Mouse (Mus musculus) ovary, postnatal 36 days (tissue): ENCODE data around the gene Xbp1.
"Not testable (repeated sequence)": the region's sequence is repeated elsewhere in the genome, so short reads cannot be mapped to it uniquely, and the experiment has no call there.

ENCODE experiments used
- DNase-seq: peaks from one replicate; pipeline ENCODE4 v3.0.0; 2022; ENCODE audit warnings: low spot score, mixed read lengths

Gene Xbp1

GRCm38 (mm10) chr11:5520412-5521265 lies at the start of gene Xbp1:
TSS of gene Xbp1 (plus strand) at chr11:5520659.
- DNase-seq: peak; percentile 98

DNA sequence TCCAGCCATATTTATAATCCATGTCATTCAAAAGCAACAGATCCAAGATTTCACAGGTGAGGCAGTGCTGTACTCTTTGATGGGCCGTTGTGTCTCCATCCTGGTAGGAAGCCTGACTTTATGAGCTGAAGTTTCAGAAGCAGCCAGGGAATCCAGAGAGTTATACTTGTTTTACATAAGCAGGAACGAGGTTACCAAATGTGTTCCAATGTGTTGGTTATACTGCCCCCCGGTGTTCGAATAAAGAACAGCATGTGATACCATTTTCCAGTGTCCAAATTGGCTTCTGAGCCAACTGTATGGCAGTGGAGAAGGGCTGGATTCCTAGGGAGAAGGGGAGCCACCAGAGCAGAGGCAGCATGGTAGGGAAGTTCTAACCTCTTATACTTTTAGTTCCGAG lies 46.3 kb upstream of the Xbp1 start:
- no peak for DNase-seq

- DNase-seq: not testable (repeated sequence)
These were observed 44.8 kb upstream of the Xbp1 start for GRCm38 (mm10) chr11:5475556-5476118.

DNA sequence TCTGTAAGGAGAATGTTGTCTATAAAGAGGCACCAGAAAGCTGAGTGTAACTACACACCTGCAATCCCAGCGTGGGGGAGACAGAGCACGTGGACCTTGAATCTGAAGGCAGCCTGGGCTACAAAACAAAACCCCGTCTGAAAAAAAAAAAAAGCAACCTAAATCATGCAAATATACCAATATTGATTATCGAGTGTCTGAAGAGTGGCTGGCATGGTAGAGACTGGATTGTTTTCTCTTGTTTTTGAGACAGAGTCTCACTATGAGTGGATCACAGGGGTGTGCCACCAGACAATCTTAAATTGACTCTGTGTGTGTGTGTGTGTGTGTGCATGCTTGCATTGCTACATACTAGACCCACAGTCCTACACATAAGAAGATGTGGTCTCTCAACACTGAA lies 43.7 kb upstream of the Xbp1 start:
- DNase-seq: no peak

GRCm38 (mm10) chr11:5478193-5478592 lies 42.3 kb upstream of the Xbp1 start:
- DNase-seq: no peak

- DNase-seq: no peak
These were observed 41.6 kb upstream of the Xbp1 start for GRCm38 (mm10) chr11:5478831-5479230.

DNA sequence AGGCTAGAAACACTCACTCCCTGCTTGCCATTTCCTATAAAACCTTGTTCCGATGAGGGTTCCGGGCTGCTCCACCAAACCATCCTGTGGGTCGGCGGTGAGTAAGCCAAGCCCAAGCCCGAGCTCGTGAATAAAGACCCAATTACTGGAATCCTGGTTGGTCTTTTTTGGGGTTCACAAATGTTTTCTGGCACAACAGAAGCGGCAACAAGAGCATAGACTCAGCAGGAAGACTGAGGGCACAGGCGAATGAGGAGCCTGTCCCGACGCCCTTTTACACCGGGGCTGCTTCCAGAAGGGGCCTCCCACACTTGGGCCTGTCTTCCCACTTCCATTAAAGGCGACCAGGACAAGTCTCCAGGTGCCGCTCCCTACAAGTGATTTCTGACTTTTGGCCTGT lies 37.9 kb upstream of the Xbp1 start:
- no peak for DNase-seq

- peak; percentile 77 for DNase-seq
These were observed 35.1 kb upstream of the Xbp1 start for GRCm38 (mm10) chr11:5485193-5486011.

- not testable (repeated sequence) for DNase-seq
These were observed 31.0 kb upstream of the Xbp1 start for GRCm38 (mm10) chr11:5489433-5489832.

- DNase-seq: no peak
These were observed 29.3 kb upstream of the Xbp1 start for GRCm38 (mm10) chr11:5490989-5491656.

- no peak for DNase-seq
These were observed 28.5 kb upstream of the Xbp1 start for GRCm38 (mm10) chr11:5491912-5492311.

DNA sequence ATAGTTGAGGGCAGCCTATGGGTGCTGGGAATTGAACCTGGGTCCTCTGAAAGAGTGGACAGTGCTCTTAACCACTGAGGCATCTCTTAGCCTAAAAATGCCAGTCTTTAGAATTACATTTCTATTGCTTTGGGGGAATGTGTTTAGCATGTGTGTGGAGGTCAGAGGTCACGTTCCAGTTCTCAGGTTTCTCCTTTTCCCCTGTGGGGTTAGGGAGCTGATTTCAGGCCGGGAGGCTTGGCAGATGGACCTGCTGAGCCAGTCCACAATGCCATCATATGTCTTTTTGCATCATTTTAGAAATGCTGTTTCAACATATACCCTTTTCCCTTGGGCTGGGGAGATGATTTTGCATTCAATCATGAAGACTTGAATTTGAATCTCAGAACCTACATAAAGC lies 26.6 kb upstream of the Xbp1 start:
- DNase-seq: no peak

- DNase-seq: no peak
These were observed 25.1 kb upstream of the Xbp1 start for GRCm38 (mm10) chr11:5495286-5495832.

- no peak for DNase-seq
These were observed 24.6 kb upstream of the Xbp1 start for GRCm38 (mm10) chr11:5495906-5496305.

- DNase-seq: no peak
These were observed 23.8 kb upstream of the Xbp1 start for GRCm38 (mm10) chr11:5496559-5497248.

DNA sequence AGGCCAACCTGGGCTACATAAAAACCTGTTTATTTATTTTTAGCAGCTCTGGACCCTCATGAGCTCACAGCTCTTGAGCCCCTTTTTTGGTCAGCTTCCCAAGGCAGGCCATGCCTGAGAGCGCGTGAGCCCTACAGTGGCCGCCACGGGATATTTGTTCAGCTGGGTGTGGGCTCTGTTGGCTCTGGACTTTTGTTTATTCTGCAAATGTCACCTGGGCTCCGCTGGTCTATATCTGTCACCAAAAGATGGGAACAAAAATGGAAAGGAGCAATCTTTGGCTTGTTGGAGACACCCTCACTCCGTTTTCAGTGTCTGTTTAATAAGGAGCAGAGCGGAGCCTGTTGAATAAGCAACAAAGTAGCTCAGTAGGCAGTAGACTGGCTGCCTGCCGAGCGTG lies 22.0 kb upstream of the Xbp1 start:
- DNase-seq: no peak

GRCm38 (mm10) chr11:5498931-5499661 lies 21.4 kb upstream of the Xbp1 start:
- no peak for DNase-seq

DNA sequence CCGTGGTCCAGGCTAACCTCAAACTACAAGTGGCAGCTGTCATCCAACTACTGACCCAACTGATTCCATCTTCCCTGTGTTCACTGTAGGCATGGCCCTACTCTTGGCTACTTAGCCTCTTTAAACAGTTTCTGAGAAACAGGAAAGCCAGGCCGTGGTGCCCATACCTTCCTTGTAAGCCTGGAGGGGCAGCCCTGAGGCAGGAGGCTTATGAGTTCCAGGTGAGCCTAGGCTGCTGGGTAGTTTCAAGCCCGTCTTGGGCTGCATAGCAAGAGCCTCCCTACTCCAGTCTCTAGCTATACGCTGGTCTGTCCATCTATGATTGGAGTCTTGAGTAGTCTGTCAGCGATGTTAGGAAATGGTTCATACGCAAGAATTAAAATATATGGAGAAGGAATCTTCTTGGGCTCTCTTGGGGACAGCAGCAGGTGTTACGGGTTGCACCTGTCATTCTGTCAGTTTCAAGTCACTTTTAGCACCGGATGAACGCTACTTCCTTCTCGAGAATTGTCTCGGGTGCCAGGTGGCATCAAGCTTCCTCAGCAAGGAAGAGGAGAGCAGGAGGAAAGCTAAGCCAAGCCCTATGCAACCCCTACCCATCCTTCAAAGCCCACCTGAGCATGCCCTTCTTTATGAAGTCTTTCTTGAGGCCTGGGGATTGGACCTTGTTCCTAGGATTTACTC lies 20.4 kb upstream of the Xbp1 start:
- no peak for DNase-seq

DNA sequence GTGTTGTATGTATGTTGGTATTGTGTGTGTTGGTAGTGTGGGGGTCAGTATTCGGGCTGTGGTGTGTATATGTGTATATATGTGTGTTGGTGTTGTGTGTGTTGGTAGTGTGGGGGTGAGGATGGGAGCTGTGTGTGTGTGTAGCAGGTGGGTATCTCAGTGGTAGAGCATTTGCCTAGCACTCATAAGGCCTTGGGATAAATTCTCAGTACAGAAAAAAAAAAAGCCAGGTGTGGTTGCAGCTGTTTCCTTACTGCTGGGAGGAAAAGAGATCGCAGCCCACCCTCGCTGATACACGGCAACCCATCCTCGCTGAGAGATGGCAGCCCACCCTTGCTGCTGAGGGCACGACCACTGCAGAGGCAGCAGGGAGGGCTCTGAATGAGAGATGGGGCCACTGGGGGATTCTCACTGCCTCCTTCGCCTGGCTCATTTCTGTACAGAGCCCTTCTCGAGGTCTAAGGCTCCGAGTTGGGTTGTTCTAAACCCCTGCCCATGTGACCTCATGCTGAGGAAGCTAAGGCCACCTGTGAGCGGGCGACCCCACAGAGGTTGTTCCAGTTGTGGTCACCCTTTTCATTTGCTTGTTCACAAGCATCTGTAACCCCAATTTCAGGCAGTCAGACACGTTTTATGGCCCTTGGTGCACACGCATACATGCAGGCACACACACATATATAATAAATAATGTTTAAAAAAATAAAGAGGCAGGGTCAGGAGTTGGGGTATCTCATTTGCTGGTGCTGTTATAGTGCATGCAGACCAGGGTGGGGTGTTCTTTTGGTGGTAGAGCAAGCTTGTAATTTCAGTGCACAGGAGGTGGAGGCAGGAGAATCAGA lies 19.3 kb upstream of the Xbp1 start:
- DNase-seq: no peak
